Comparison of ENCODE assay signal across 10 mouse cellular contexts in the genomic region with DNA sequence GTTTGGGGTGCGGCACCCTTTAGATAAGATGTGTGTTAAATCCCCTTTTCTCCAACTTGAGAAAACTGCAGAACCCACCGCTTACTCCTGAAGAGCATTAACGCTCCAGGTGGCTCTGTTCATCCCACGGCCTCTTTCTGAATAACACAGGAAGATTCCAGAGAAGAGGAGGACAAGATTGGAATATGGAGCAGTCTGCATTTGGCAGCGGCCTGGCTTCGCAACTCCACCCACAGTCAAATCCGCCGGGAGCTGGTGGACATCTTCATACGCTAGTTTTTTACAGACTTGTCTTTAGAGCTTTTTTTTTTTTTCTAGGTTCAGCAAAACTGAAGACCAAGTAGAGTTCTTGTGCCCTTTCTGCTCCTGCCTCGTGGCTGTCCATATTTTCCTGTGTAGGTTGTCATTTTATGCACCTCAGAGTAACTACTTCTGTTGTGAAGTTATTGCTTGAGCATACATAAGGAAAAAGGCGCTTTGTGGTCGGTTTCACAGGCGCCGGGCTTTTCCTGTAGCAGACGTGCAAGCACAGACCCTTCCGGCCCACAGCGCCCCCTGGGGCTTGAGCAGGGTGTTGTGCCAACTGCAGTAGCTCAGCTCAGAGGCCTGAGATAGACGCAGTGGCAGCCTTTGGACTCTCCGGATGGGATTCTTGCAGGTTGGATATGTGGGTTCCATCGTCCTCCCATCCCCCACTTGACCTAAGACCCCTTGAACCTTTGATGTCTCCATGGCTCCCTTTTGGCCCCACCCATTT. TPM values are rescaled to one million over a fixed set of nuclear protein-coding genes. Genes with fewer than 3 reads are reported as not detected.
DNase-seq lines count a peak whose midpoint lies in the region; ATAC-seq and TF ChIP-seq lines count a peak whose summit lies in the region.
"Had no signal": no experiment of that assay in that cellular context is flagged by ENCODE, and none has a peak within 500 bp of the region (broad histone marks: within the 10 kb centered on the region; RNA-seq: fewer than 3 reads in every experiment).

No protein-coding gene starts in this region.

- no peak for ATAC-seq in neural tube, embryonic 15.5 days (ENCODE audit: low FRiP score)

- H3K79me2 ChIP-seq in heart, adult 2 months (replicated peaks; ENCODE audit: control insufficient read depth, insufficient read depth, low read length): no peaks in the 10 kb centered on the region

- H3K4me2 ChIP-seq in neural tube, embryonic 15.5 days: no peak overlapping the region
- H3K4me2 ChIP-seq: stomach, embryonic 15.5 days had no signal

- intact Hi-C loops in heart, adult 2 months (cut with DNase I): no loop called here
- intact Hi-C loops in gastrocnemius, postnatal 14 days (cut with DNase I; ENCODE audit: low total_unique reads): no loop called here

- H3K27me3 ChIP-seq in heart, adult 2 months (ENCODE audit: control insufficient read depth, insufficient read depth, low read length): no peaks in the 10 kb centered on the region
- H3K27me3 ChIP-seq in spleen, adult 2 months (ENCODE audit: control insufficient read depth, insufficient read depth, low read length): no peaks in the 10 kb centered on the region
- no peaks in the 10 kb centered on the region for H3K27me3 ChIP-seq in neural tube, embryonic 15.5 days (replicated peaks)
- H3K27me3 ChIP-seq: stomach, embryonic 15.5 days had no signal

- DNase-seq in heart, adult 2 months: peak; percentile 41 to 60
- DNase-seq in heart, adult 8-10 months (ENCODE audit: low spot score): no peak
- peak; percentile 79 for DNase-seq in A20 (ENCODE audit: low read depth, low spot score)
- DNase-seq in T-cell, adult 2 months (ENCODE audit: low spot score): peak; percentile 63
- DNase-seq in gastrocnemius, postnatal 14 days: peak; percentile 64
- peak; percentile 42 to 60 for DNase-seq in lung, adult 18-20 months
- DNase-seq in spleen, adult 2 months (ENCODE audit: low read depth in 1 of 2, low spot score in 2 of 2): peak; percentile 5 to 64

- TF ChIP-seq EP300 in heart, adult 2 months (IDR thresholded peaks at IDR 0.05; ENCODE audit: insufficient read depth, low read depth, low read length): no peak

- no peaks in the 10 kb centered on the region for H3K4me1 ChIP-seq in heart, adult 2 months (ENCODE audit: control insufficient read depth, insufficient read depth, low read length)
- H3K4me1 ChIP-seq in spleen, adult 2 months (ENCODE audit: control insufficient read depth, insufficient read depth, insufficient read length): no peaks in the 10 kb centered on the region
- H3K4me1 ChIP-seq in neural tube, embryonic 15.5 days: 0 out of 2 replicates have a peak, but pooled peaks cover 4% of the 10 kb centered on the region

- no peak overlapping the region for H3K27ac ChIP-seq in heart, adult 2 months
- H3K27ac ChIP-seq in spleen, adult 2 months (ENCODE audit: insufficient read depth, low read length): no peak overlapping the region
- H3K27ac ChIP-seq in neural tube, embryonic 15.5 days (replicated peaks): no peak overlapping the region
- H3K27ac ChIP-seq: stomach, embryonic 15.5 days had no signal

- no peak overlapping the region for H3K4me3 ChIP-seq in heart, adult 2 months
- H3K4me3 ChIP-seq in spleen, adult 2 months (ENCODE audit: extremely low read depth, insufficient read depth, insufficient read length): no peak overlapping the region
- H3K4me3 ChIP-seq in neural tube, embryonic 15.5 days (replicated peaks): no peak overlapping the region
- H3K4me3 ChIP-seq: stomach, embryonic 15.5 days had no signal

- no peak overlapping the region for H3K9ac ChIP-seq in heart, adult 2 months (ENCODE audit: low read depth, low read length)
- no peak overlapping the region for H3K9ac ChIP-seq in neural tube, embryonic 15.5 days (replicated peaks)
- H3K9ac ChIP-seq: stomach, embryonic 15.5 days had no signal

- no peaks in the 10 kb centered on the region for H3K36me3 ChIP-seq in heart, adult 2 months (ENCODE audit: control insufficient read depth, insufficient read depth, low read length)
- no peaks in the 10 kb centered on the region for H3K36me3 ChIP-seq in spleen, adult 2 months (ENCODE audit: control insufficient read depth, insufficient read depth, low read length)
- H3K36me3 ChIP-seq in neural tube, embryonic 15.5 days: no peaks in the 10 kb centered on the region
- H3K36me3 ChIP-seq: stomach, embryonic 15.5 days had no signal

- no peak for TF ChIP-seq POLR2A in heart, adult 2 months (IDR thresholded peaks at IDR 0.05; ENCODE audit: insufficient read depth, low read depth, low read length)
- TF ChIP-seq POLR2A in spleen, adult 2 months (IDR thresholded peaks at IDR 0.05; ENCODE audit: low read depth, low read length): no peak

- 55% methylated on average over 20 of the region's 20 CpGs for WGBS in heart, adult 2 months
- 49% methylated on average over 20 of the region's 20 CpGs for WGBS in spleen, adult 2 months
- 68% methylated on average over 20 of the region's 20 CpGs for WGBS in neural tube, embryonic 15.5 days

- peak; percentile 72 for TF ChIP-seq CTCF in heart, adult 2 months (IDR thresholded peaks at IDR 0.05)
- peak; percentile 75 for TF ChIP-seq CTCF in spleen, adult 2 months (IDR thresholded peaks at IDR 0.05; ENCODE audit: extremely low read depth, insufficient read depth, insufficient read length, insufficient replicate concordance)

- H3K9me3 ChIP-seq in neural tube, embryonic 15.5 days (replicated peaks): no peaks in the 10 kb centered on the region
- H3K9me3 ChIP-seq: stomach, embryonic 15.5 days had no signal

RNA-seq across cellular contexts. Expression of gene Fam243, which starts 1.7 kb away (rescaled TPM):
- total RNA-seq in heart, adult 2 months (2021): 1 to 10 TPM in 1 of 2 experiments, under 1 TPM in 1; 0.78 to 1.2 TPM
- 0.14 and 0.20 TPM in 2 replicates for polyA plus RNA-seq in heart, adult 2 months (2012; rRNA removed)
- total RNA-seq in heart, adult 8-10 months (2022): under 1 TPM; 0.24 to 0.86 (median 0.42) TPM
- not detected for total RNA-seq in gastrocnemius, postnatal 14 days (2021)
- polyA plus RNA-seq in spleen, adult 2 months (2012; rRNA removed): not detected in 2 replicates
- not detected in 2 replicates for polyA plus RNA-seq in neural tube, embryonic 15.5 days (2015; fragmentation: Nextera tagmentation; extraction: Ambion mirVana)
- total RNA-seq: layer of hippocampus, adult 18-20 months had no signal
- polyA plus RNA-seq: stomach, embryonic 15.5 days had no signal

RNA-seq across cellular contexts. Expression of gene Smim11, which starts 18.4 kb away (rescaled TPM):
- total RNA-seq in heart, adult 2 months (2021): 10 to 100 TPM; 76.1 to 89.9 TPM
- 46.9 and 55.4 TPM in 2 replicates for polyA plus RNA-seq in heart, adult 2 months (2012; rRNA removed)
- total RNA-seq in heart, adult 8-10 months (2022): 10 to 100 TPM; 84.4 to 94.5 (median 88.3) TPM
- 10 to 100 TPM; 52.0 to 65.5 TPM for total RNA-seq in gastrocnemius, postnatal 14 days (2021)
- 10.8 and 12.0 TPM in 2 replicates for polyA plus RNA-seq in spleen, adult 2 months (2012; rRNA removed)
- 64.4 and 69.1 TPM in 2 replicates for polyA plus RNA-seq in neural tube, embryonic 15.5 days (2015; fragmentation: Nextera tagmentation; extraction: Ambion mirVana)

RNA-seq across cellular contexts. Expression of gene Kcne2, which starts 27.3 kb away (rescaled TPM):
- not detected for total RNA-seq in heart, adult 2 months (2021)
- not detected in 2 replicates for polyA plus RNA-seq in heart, adult 2 months (2012; rRNA removed)
- not detected for total RNA-seq in heart, adult 8-10 months (2022)
- total RNA-seq in gastrocnemius, postnatal 14 days (2021): not detected
- not detected in 2 replicates for polyA plus RNA-seq in spleen, adult 2 months (2012; rRNA removed)
- 0.14 and 0.29 TPM in 2 replicates for polyA plus RNA-seq in neural tube, embryonic 15.5 days (2015; fragmentation: Nextera tagmentation; extraction: Ambion mirVana)

RNA-seq across cellular contexts. Expression of gene Kcne1, which starts 39.7 kb away (rescaled TPM):
- total RNA-seq in heart, adult 2 months (2021): 10 to 100 TPM in 1 of 2 experiments, 1 to 10 TPM in 1; 6.9 to 11.6 TPM
- 34.8 and 36.5 TPM in 2 replicates for polyA plus RNA-seq in heart, adult 2 months (2012; rRNA removed)
- 1 to 10 TPM; 2.7 to 7.8 (median 4.7) TPM for total RNA-seq in heart, adult 8-10 months (2022)
- total RNA-seq in gastrocnemius, postnatal 14 days (2021): not detected
- not detected in 2 replicates for polyA plus RNA-seq in spleen, adult 2 months (2012; rRNA removed)
- 0.05 and 0.09 TPM in 2 replicates for polyA plus RNA-seq in neural tube, embryonic 15.5 days (2015; fragmentation: Nextera tagmentation; extraction: Ambion mirVana)
- total RNA-seq: layer of hippocampus, adult 18-20 months had no signal
